Mouse (Mus musculus) lung, embryonic 15.5 days (tissue): ENCODE results near the gene Gfy. TPM values are rescaled to one million over a fixed set of nuclear protein-coding genes. Genes with fewer than 3 reads are reported as not detected.

Experiments used
- ATAC-seq: fragments of 200-750 bp; cut with Nextera tagmentation; 2 replicates; pipeline ENCODE4 v1.8.0; 2017; ENCODE audit warnings: moderate number of reproducible peaks, borderline replicate concordance; ENCODE audit not compliant: low FRiP score, low TSS enrichment; ENCODE audit errors: extremely low read depth
- H3K27ac ChIP-seq: fragments of 300-500 bp; sonication (generic); 2 replicates; pipeline ENCODE4 v1.5.1; 2015; ENCODE audit warnings: moderate library complexity, mild to moderate bottlenecking, inconsistent platforms
- H3K27me3 ChIP-seq: fragments of 300-500 bp; sonication (generic); 2 replicates; pipeline ENCODE4 v1.6.1; 2015; ENCODE audit warnings: inconsistent platforms
- H3K36me3 ChIP-seq: fragments of 300-500 bp; sonication (generic); 2 replicates; pipeline ENCODE4 v1.6.1; 2015; ENCODE audit warnings: inconsistent platforms
- H3K4me1 ChIP-seq: fragments of 300-500 bp; sonication (generic); 2 replicates; pipeline ENCODE4 v1.6.1; 2015; ENCODE audit warnings: inconsistent platforms
- H3K4me2 ChIP-seq: fragments of 300-500 bp; sonication (generic); 2 replicates; pipeline ENCODE4 v1.6.1; 2015; ENCODE audit warnings: inconsistent platforms, mild to moderate bottlenecking, moderate library complexity
- H3K4me3 ChIP-seq: fragments of 300-500 bp; sonication (generic); 2 replicates; pipeline ENCODE4 v1.5.1; 2015; ENCODE audit warnings: mild to moderate bottlenecking, inconsistent platforms
- H3K9ac ChIP-seq: fragments of 300-500 bp; sonication (generic); 2 replicates; pipeline ENCODE4 v1.6.1; 2015; ENCODE audit warnings: inconsistent platforms
- H3K9me3 ChIP-seq: fragments of 300-500 bp; sonication (generic); 2 replicates; pipeline ENCODE4 v1.6.1; 2016; ENCODE audit warnings: inconsistent platforms
- WGBS: fragments of 180-500 bp; shearing (Covaris S2); methylation state at CpG from one replicate; pipeline ENCODE4 v1.1.7; 2015; 5-methylcytosine and 5-hydroxymethylcytosine counted together
- polyA plus RNA-seq: library from polyadenylated mRNA; unstranded; fragments of >200 nt; fragmentation: Nextera tagmentation; extraction: Ambion mirVana; gene quantifications from 2 replicates; pipeline ENCODE4 v1.2.1, GENCODE M21; 2015

Gene Gfy
- polyA plus RNA-seq, 1 experiment from 2014 or later: not detected

- Histone ChIP-seq H3K27me3 (no peaks in the 10 kb centered on the region; the same call in 1 of the 2 replicates), H3K27ac (no peak overlapping the region), H3K36me3 (peaks cover 35% of the 10 kb centered on the region), H3K4me3 (no peak overlapping the region), H3K9me3 (no peaks in the 10 kb centered on the region), H3K4me1 (no peaks in the 10 kb centered on the region), H3K9ac (no peak overlapping the region), H3K4me2 (no peak overlapping the region)
- no peak for ATAC-seq
- WGBS: 90% methylated on average over 5 of the region's 5 CpGs
Observed at GRCm38 (mm10) chr7:45141914-45142313, 37.5 kb downstream of the Gfy start.

GRCm38 (mm10) chr7:45141319-45141718, 38.0 kb downstream of the Gfy start:
- Histone ChIP-seq H3K4me1 (no peaks in the 10 kb centered on the region), H3K9me3 (no peaks in the 10 kb centered on the region), H3K27me3 (no peaks in the 10 kb centered on the region; the same call in 1 of the 2 replicates), H3K27ac (no peak overlapping the region), H3K4me2 (no peak overlapping the region), H3K36me3 (peaks cover 30% of the 10 kb centered on the region), H3K9ac (no peak overlapping the region), H3K4me3 (no peak overlapping the region)
- ATAC-seq: no peak
- WGBS: 94% methylated on average over 3 of the region's 3 CpGs

- H3K4me1 ChIP-seq: 0 out of 2 replicates have a peak, but pooled peaks cover 4% of the 10 kb centered on the region
- 59% methylated on average over 8 of the region's 8 CpGs for WGBS
Observed at GRCm38 (mm10) chr7:45139904-45140723, 39.3 kb downstream of the Gfy start.

GRCm38 (mm10) chr7:45138403-45138802, 41.0 kb downstream of the Gfy start:
- peaks cover 9% of the 10 kb centered on the region; the same call in 1 of the 2 replicates for H3K4me1 ChIP-seq
- peaks cover 10% of the 10 kb centered on the region for H3K36me3 ChIP-seq
- no peaks in the 10 kb centered on the region; the same call in 1 of the 2 replicates for H3K27me3 ChIP-seq
- H3K4me2 ChIP-seq: no peak overlapping the region
- 77% methylated on average over 1 of the region's 1 CpGs for WGBS
- H3K27ac ChIP-seq: no peak overlapping the region
- H3K9me3 ChIP-seq: no peaks in the 10 kb centered on the region
- no peak for ATAC-seq
- no peak overlapping the region for H3K9ac ChIP-seq
- no peak overlapping the region for H3K4me3 ChIP-seq

More at GRCm38 (mm10) chr7:45139904-45140723, 39.3 kb downstream of the Gfy start:
- Histone ChIP-seq H3K36me3 (peaks cover 20% of the 10 kb centered on the region), H3K4me3 (no peak overlapping the region), H3K9ac (no peak overlapping the region), H3K27me3 (no peaks in the 10 kb centered on the region; the same call in 1 of the 2 replicates), H3K27ac (no peak overlapping the region), H3K9me3 (no peaks in the 10 kb centered on the region), H3K4me2 (no peak overlapping the region)
- ATAC-seq: no peak

- H3K9me3 ChIP-seq: no peaks in the 10 kb centered on the region
- ATAC-seq: no peak
- 68% methylated on average over 12 of the region's 12 CpGs for WGBS
- H3K27ac ChIP-seq: no peak overlapping the region
- no peak overlapping the region for H3K4me2 ChIP-seq
- peaks cover 6% of the 10 kb centered on the region for H3K36me3 ChIP-seq
- peaks cover 9% of the 10 kb centered on the region; the same call in 1 of the 2 replicates for H3K4me1 ChIP-seq
- H3K4me3 ChIP-seq: no peak overlapping the region
- H3K9ac ChIP-seq: no peak overlapping the region
- no peaks in the 10 kb centered on the region; the same call in 1 of the 2 replicates for H3K27me3 ChIP-seq
Observed at GRCm38 (mm10) chr7:45137171-45138006, 42.0 kb downstream of the Gfy start.

- Histone ChIP-seq H3K9me3 (no peaks in the 10 kb centered on the region), H3K27ac (no peak within 1 kb of the TSS), H3K27me3 (no peaks in the 10 kb centered on the region; the same call in 1 of the 2 replicates), H3K4me2 (peak within 1 kb of the TSS; percentile 82), H3K36me3 (no peaks in the 10 kb centered on the region), H3K9ac (peak within 1 kb of the TSS; percentile 72), H3K4me1 (peaks cover 9% of the 10 kb centered on the region; the same call in 1 of the 2 replicates), H3K4me3 (peak within 1 kb of the TSS; percentile 69)
- WGBS: 1% methylated on average over 29 of the region's 29 CpGs
- ATAC-seq: peak; percentile 84
Observed at GRCm38 (mm10) chr7:45135993-45136567, 43.3 kb downstream of the Gfy start, which contains the start of the genes Gm45713 and Flt3l. Gene Gm45713, minus strand, starts transcription at chr7:45136231. Gene Flt3l, minus strand, starts transcription at chr7:45136432.

- no peaks in the 10 kb centered on the region for H3K9me3 ChIP-seq
- WGBS: 54% methylated on average over 3 of the region's 3 CpGs
- no peak overlapping the region for H3K9ac ChIP-seq
- ATAC-seq: no peak
- no peaks in the 10 kb centered on the region; the same call in 1 of the 2 replicates for H3K27me3 ChIP-seq
- H3K4me1 ChIP-seq: peaks cover 9% of the 10 kb centered on the region; the same call in 1 of the 2 replicates
- no peak overlapping the region for H3K27ac ChIP-seq
- H3K4me2 ChIP-seq: peak overlapping the region; percentile 82
- no peaks in the 10 kb centered on the region for H3K36me3 ChIP-seq
- peak overlapping the region; percentile 69 for H3K4me3 ChIP-seq
Observed at GRCm38 (mm10) chr7:45135370-45135769, 44.0 kb downstream of the Gfy start.

- Histone ChIP-seq H3K4me3 (no peak overlapping the region), H3K4me2 (0 out of 2 replicates have a peak overlapping the region, but pooled peaks have one; percentile 0), H3K4me1 (peaks cover 17% of the 10 kb centered on the region), H3K9me3 (no peaks in the 10 kb centered on the region), H3K36me3 (no peaks in the 10 kb centered on the region), H3K9ac (no peak overlapping the region), H3K27ac (no peak overlapping the region), H3K27me3 (no peaks in the 10 kb centered on the region; the same call in 1 of the 2 replicates)
- WGBS: 9% methylated on average over 12 of the region's 12 CpGs
- ATAC-seq: peak; percentile 40; the same call in 1 of the 2 replicates
Observed at GRCm38 (mm10) chr7:45134544-45135026, 44.8 kb downstream of the Gfy start.

GRCm38 (mm10) chr7:45133446-45134159, 45.8 kb downstream of the Gfy start:
- Histone ChIP-seq H3K9ac (no peak overlapping the region), H3K4me3 (no peak overlapping the region), H3K4me1 (peaks cover 17% of the 10 kb centered on the region), H3K27ac (no peak overlapping the region), H3K4me2 (no peak overlapping the region), H3K27me3 (no peaks in the 10 kb centered on the region; the same call in 1 of the 2 replicates), H3K36me3 (no peaks in the 10 kb centered on the region), H3K9me3 (no peaks in the 10 kb centered on the region)
- 71% methylated on average over 8 of the region's 8 CpGs for WGBS
- ATAC-seq: no peak

- Histone ChIP-seq H3K36me3 (peaks cover 4% of the 10 kb centered on the region), H3K9ac (no peak overlapping the region), H3K4me1 (peaks cover 23% of the 10 kb centered on the region), H3K9me3 (no peaks in the 10 kb centered on the region), H3K4me3 (no peak overlapping the region), H3K4me2 (no peak overlapping the region), H3K27me3 (no peaks in the 10 kb centered on the region), H3K27ac (no peak overlapping the region)
- ATAC-seq: no peak
- 64% methylated on average over 11 of the region's 11 CpGs for WGBS
Observed at GRCm38 (mm10) chr7:45131850-45132249, 47.5 kb downstream of the Gfy start.
